ENCODE assay signal across 10 mouse cellular contexts in the genomic region with DNA sequence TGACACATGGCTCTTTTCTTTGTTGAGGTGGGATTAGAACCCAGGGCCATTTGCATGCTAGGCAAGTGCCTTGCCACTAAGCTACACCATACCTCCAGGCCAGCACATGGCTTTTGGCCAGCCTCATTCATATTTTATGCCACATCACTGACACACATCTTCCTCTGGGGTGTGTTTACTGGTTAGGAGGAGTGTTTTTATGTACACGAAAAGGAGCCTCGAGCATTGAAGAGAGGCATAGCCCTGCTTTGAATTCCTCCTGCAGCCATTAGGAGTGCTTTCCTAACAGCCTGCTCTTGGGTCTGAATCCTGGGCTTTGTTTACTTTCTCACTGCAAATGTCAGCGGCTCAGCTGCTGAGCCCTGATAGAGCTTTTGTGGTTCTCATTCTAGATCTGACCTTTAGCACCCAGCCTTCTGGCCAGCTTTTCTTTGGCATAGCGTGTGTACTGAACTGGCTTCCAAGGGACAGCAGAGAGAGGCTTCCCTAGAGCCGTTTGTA. TPM values are rescaled to one million over a fixed set of nuclear protein-coding genes. Genes with fewer than 3 reads are reported as not detected.
DNase-seq lines count a peak whose midpoint lies in the region; ATAC-seq lines count a peak whose summit lies in the region.
"Had no signal": no experiment of that assay in that cellular context is flagged by ENCODE, and none has a peak within 500 bp of the region (broad histone marks: within the 10 kb centered on the region; RNA-seq: fewer than 3 reads in every experiment).

No protein-coding gene starts in this region.

- H3K27me3 ChIP-seq in heart, embryonic 14.5 days (ENCODE audit: control insufficient read depth, insufficient read depth, low read length) = no peaks in the 10 kb centered on the region
- H3K27me3 ChIP-seq in midbrain, embryonic 15.5 days (replicated peaks) = no peaks in the 10 kb centered on the region

- peak; percentile 56 for DNase-seq in adrenal gland, postnatal 14 days
- no peak for DNase-seq in adrenal gland, postnatal 25 days
- peak; percentile 82 for DNase-seq in brain, adult 2 months (ENCODE audit: low read depth, low spot score)
- peak; percentile 59 for DNase-seq in kidney, postnatal 10 days
- no peak for DNase-seq in thymus, postnatal 4 days
- no peak for DNase-seq in left cerebral cortex, postnatal 10 days (ENCODE audit: extremely low spot score in 1 of 2, low spot score in 2 of 2)

- no peaks in the 10 kb centered on the region for H3K9me3 ChIP-seq in heart, embryonic 14.5 days (ENCODE audit: control insufficient read depth, low read length)
- no peaks in the 10 kb centered on the region for H3K9me3 ChIP-seq in midbrain, embryonic 15.5 days
- H3K9me3 ChIP-seq: megakaryocyte, embryonic 14.5 days had no signal

- no peak overlapping the region for H3K4me3 ChIP-seq in heart, embryonic 14.5 days (ENCODE audit: control insufficient read depth in 1 of 2, insufficient read depth in 1 of 2, low read depth in 1 of 2, low read length in 2 of 2)
- H3K4me3 ChIP-seq in midbrain, embryonic 15.5 days = no peak overlapping the region
- H3K4me3 ChIP-seq: megakaryocyte, embryonic 14.5 days had no signal

- peaks cover 0 to 4% of the 10 kb centered on the region in 2 experiments; a peak in 1 of 4 replicates for H3K4me1 ChIP-seq in heart, embryonic 14.5 days (ENCODE audit: control insufficient read depth in 2 of 2, insufficient read depth in 2 of 2, low read length in 2 of 2)
- H3K4me1 ChIP-seq in midbrain, embryonic 15.5 days = peaks cover 26% of the 10 kb centered on the region
- H3K4me1 ChIP-seq: megakaryocyte, embryonic 14.5 days had no signal

- no peak overlapping the region for H3K9ac ChIP-seq in heart, embryonic 14.5 days (ENCODE audit: low read length)
- no peak overlapping the region for H3K9ac ChIP-seq in midbrain, embryonic 15.5 days

- 30% methylated on average over 5 of the region's 5 CpGs for WGBS in heart, embryonic 14.5 days
- WGBS in midbrain, embryonic 15.5 days = 14% methylated on average over 5 of the region's 5 CpGs

- no peak overlapping the region for H3K4me2 ChIP-seq in heart, embryonic 14.5 days (ENCODE audit: low read length)
- no peak overlapping the region for H3K4me2 ChIP-seq in midbrain, embryonic 15.5 days

- no peak overlapping the region for H3K27ac ChIP-seq in heart, embryonic 14.5 days (replicated peaks in 1 of 2; ENCODE audit: control insufficient read depth in 1 of 2, insufficient read depth in 1 of 2, low read depth in 2 of 2, low read length in 2 of 2)
- peak overlapping the region; percentile 59 for H3K27ac ChIP-seq in midbrain, embryonic 15.5 days

- ATAC-seq in heart, embryonic 14.5 days (ENCODE audit: insufficient number of reproducible peaks, insufficient read depth, low FRiP score, low read depth) = 0 out of 2 replicates have a peak, but pooled peaks have one; percentile 27
- ATAC-seq in midbrain, embryonic 15.5 days (replicated peaks) = no peak; the same call in 1 of the 2 replicates

- H3K36me3 ChIP-seq in heart, embryonic 14.5 days (ENCODE audit: control insufficient read depth, insufficient read depth, low read length) = no peaks in the 10 kb centered on the region
- no peaks in the 10 kb centered on the region for H3K36me3 ChIP-seq in midbrain, embryonic 15.5 days (replicated peaks)

- intact Hi-C loops in left cerebral cortex, postnatal 10 days (cut with DNase I) = no loop called here

RNA-seq across cellular contexts. Expression of a gene that starts 44.4 kb away (rescaled TPM):
- total RNA-seq in adrenal gland, postnatal 14 days (2021) = 5.7 and 13.3 TPM in 2 replicates
- total RNA-seq in adrenal gland, postnatal 25 days (2021) = 4.1 and 6.8 TPM in 2 replicates
- 0.39 and 0.46 TPM in 2 replicates for polyA plus RNA-seq in heart, embryonic 14.5 days (2014; fragmentation: Nextera tagmentation; extraction: Ambion mirVana)
- polyA plus RNA-seq in midbrain, embryonic 15.5 days (2015; fragmentation: Nextera tagmentation; extraction: Ambion mirVana) = 5.2 and 6.5 TPM in 2 replicates
- total RNA-seq in left cerebral cortex, postnatal 10 days (2021) = 10 to 100 TPM; 63.5 to 70.6 TPM
- polyA plus RNA-seq: C2C12 had no signal

Comparison
In these comparisons a context has a peak if more than half of its experiments do, and no peak if none do; other contexts are left out.
1. DNase-seq: peak in adrenal gland, postnatal 14 days (single experiment), brain, adult 2 months (single experiment) and kidney, postnatal 10 days (single experiment); none in adrenal gland, postnatal 25 days (single experiment), thymus, postnatal 4 days (single experiment) and left cerebral cortex, postnatal 10 days (0 of 2).